Mouse (Mus musculus) erythroblast, embryonic 14.5 days (primary cell): ENCODE measurements around the gene Rpl13a. TPM values are rescaled to one million over a fixed set of nuclear protein-coding genes. Genes with fewer than 3 reads are reported as not detected.

Experiments used
- H3K27me3 ChIP-seq: 2 replicates; pipeline ENCODE4 v1.6.1; 2012; ENCODE audit warnings: inconsistent platforms; ENCODE audit not compliant: control insufficient read depth
- H3K36me3 ChIP-seq: 2 replicates; pipeline ENCODE4 v1.6.1; 2012; ENCODE audit warnings: mild to moderate bottlenecking, inconsistent platforms; ENCODE audit not compliant: control insufficient read depth
- H3K4me1 ChIP-seq: 2 replicates; pipeline ENCODE4 v1.6.1; 2012; ENCODE audit warnings: inconsistent platforms; ENCODE audit not compliant: control insufficient read depth
- H3K4me3 ChIP-seq: replicated peaks from 2 replicates; pipeline ENCODE3; 2012; ENCODE audit warnings: moderate library complexity, mild to moderate bottlenecking, inconsistent platforms
- H3K9me3 ChIP-seq: 2 replicates; pipeline ENCODE4 v1.6.1; 2012; ENCODE audit warnings: low read length, inconsistent platforms, mixed read lengths; ENCODE audit not compliant: control insufficient read depth
- GATA1 ChIP-seq: IDR thresholded peaks from 2 replicates; pipeline ENCODE4 v1.6.1; 2012; ENCODE audit warnings: low read length, inconsistent platforms, mixed read lengths
- TAL1 ChIP-seq: IDR thresholded peaks from 3 replicates; pipeline ENCODE4 v1.6.1; 2012; ENCODE audit warnings: low read length, inconsistent platforms, mixed read lengths
- polyA plus RNA-seq: library from polyadenylated mRNA; stranded (reverse); fragments of >175 nt; gene quantifications from 2 replicates; pipeline ENCODE4 v1.2.3, GENCODE M21; 2012

Gene Rpl13a
- polyA plus RNA-seq, 1 experiment = 438 TPM

DNA sequence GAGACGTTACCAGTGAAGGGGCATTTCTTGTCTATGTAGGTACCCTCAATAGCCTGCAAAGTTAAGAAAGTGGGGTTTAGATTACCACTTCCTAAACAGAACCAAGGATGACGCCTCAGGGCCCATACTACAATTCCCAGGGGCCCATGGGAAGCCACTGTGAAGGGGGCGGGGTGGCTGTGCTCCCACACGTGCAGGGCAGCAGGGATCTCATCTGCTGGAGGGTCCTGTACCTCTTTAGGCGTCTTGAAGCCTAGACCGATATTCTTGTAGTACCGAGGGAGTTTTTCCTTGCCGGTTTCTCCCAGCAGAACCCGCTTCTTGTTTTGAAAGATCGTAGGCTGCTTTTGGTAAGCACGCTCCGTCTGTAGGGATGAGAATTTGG lies 5.4 kb downstream of the Rpl13a start:
- H3K4me3 ChIP-seq = peak overlapping the region; percentile 78
- peaks cover 84% of the 10 kb centered on the region for H3K4me1 ChIP-seq
- no peak for TF ChIP-seq TAL1
- no peaks in the 10 kb centered on the region for H3K27me3 ChIP-seq
- H3K9me3 ChIP-seq = no peaks in the 10 kb centered on the region
- peaks cover 80% of the 10 kb centered on the region for H3K36me3 ChIP-seq

DNA sequence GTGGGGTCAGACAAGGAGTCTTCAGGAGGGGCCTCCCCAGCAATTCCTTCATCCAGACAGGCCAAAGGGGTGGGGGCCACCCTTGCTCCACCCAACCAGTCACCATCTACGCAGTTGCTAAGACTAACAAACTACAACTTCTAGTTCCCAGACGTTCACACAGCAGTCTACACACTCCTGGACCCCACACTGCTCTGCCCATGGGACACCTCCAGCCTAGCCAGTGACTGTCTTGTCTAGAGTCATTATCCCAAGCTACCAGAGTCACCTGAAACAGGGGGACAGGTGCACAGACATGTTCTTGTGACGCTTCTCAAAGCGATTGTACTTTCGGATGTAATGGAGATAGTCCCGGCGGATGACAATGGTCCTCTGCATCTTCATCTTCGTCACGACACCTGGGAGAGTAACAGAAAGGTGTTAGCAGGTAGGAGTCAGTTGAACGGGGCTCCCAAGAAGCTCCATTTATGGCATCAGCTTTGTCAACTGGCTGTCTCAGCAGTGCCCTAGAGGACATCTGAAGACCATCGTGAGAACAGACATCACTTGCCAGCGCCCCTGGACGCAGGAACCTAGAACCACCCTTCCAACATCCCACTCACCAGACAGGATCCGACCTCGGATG lies 5.9 kb downstream of the Rpl13a start:
- Histone ChIP-seq H3K4me3 (peak overlapping the region; percentile 78), H3K36me3 (peaks cover 79% of the 10 kb centered on the region), H3K9me3 (no peaks in the 10 kb centered on the region), H3K4me1 (peaks cover 84% of the 10 kb centered on the region), H3K27me3 (no peaks in the 10 kb centered on the region)
- TF ChIP-seq GATA1 = no peak
- no peak for TF ChIP-seq TAL1

DNA sequence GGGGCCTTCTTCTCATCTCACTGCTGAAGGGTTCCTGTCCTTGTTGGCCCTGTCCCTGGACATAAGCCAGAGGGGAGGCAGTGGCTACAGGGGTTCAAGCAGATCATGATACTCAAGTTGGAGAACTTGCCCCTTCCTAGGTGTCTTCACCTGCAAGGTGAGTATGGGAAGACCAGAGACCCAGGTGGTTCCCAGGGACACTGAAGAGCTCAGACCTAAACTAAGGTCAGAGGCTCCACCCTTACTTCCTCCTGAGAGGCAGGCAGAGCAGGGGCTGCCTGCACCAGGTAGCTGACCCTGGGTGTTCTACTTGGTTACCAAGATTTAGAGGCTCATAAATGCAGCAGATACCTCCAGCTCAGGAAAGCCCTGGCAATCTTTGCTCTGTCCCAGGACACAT lies 6.6 kb downstream of the Rpl13a start:
- Histone ChIP-seq H3K4me1 (peaks cover 79% of the 10 kb centered on the region), H3K4me3 (no peak overlapping the region), H3K9me3 (no peaks in the 10 kb centered on the region), H3K27me3 (no peaks in the 10 kb centered on the region), H3K36me3 (peaks cover 72% of the 10 kb centered on the region)
- TF ChIP-seq TAL1 (no peak), GATA1 (no peak)

DNA sequence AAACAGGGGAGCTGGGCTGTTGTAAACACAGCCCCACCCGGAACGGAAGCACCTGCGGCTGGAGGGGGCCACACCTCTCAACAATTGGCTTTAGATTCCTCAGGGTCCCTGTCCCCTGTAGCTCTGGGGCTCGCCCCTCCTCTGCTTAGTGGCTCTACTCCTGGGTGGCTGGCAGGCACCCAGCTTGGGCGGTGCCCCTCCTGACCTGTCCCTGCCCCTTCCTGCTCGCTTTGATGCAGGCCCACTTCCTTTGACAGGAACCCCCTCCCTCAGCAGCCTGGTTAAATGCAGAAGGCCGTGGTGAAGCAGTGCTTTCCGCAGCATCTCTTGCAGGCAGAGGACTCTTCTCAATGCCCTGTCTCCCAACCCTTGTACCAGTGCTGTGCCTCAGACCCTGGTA lies 7.2 kb downstream of the Rpl13a start:
- peaks cover 66% of the 10 kb centered on the region for H3K36me3 ChIP-seq
- no peak overlapping the region for H3K4me3 ChIP-seq
- TF ChIP-seq TAL1 = no peak
- TF ChIP-seq GATA1 = no peak
- H3K4me1 ChIP-seq = peaks cover 73% of the 10 kb centered on the region
- no peaks in the 10 kb centered on the region for H3K27me3 ChIP-seq
- H3K9me3 ChIP-seq = no peaks in the 10 kb centered on the region

DNA sequence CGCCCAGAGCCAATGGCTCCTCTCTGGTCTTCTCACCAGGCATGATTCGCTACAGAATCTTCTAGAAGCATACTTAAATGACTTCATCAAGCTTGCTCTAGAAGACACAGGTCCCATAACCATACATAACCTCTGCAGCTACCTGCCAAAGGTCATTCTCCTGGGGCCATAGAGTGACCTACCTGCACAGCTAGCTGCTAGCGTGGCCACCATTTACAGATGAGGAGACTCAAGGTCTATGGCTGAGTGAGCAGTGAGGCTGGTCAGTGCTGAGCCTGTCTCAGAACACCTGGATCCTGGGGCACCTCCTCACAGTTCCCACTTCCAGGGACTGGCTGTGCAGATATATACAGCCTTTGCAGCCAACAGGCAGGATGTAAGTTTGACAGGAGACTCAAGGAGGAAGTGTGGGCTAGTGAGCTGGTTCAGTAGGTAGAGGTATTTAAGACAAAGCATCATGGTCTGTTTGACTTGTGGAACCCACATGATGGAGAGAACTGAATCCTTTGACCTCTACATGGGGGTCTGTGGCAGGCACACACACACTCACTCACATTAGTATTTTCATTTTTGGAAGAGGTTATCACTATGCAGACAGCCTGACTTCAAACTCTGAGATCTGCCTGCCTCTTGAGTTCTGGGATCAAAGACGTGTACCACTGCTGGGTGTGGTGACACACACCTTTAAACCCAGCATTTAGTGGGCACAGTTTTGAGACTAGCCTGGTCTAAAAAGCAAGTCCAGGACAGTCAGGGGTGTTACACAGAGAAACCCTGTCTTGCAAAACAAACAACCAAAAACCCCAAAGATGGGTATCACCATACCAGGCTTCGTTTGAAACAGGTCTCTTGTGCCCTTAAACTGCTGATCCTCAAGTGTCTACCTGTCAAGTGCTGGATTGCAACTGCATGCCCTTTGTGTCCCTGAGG lies 8.5 kb downstream of the Rpl13a start:
- no peaks in the 10 kb centered on the region for H3K27me3 ChIP-seq
- H3K4me3 ChIP-seq = no peak overlapping the region
- peaks cover 63% of the 10 kb centered on the region for H3K4me1 ChIP-seq
- no peaks in the 10 kb centered on the region for H3K9me3 ChIP-seq
- H3K36me3 ChIP-seq = peaks cover 52% of the 10 kb centered on the region
- TF ChIP-seq TAL1 = no peak

DNA sequence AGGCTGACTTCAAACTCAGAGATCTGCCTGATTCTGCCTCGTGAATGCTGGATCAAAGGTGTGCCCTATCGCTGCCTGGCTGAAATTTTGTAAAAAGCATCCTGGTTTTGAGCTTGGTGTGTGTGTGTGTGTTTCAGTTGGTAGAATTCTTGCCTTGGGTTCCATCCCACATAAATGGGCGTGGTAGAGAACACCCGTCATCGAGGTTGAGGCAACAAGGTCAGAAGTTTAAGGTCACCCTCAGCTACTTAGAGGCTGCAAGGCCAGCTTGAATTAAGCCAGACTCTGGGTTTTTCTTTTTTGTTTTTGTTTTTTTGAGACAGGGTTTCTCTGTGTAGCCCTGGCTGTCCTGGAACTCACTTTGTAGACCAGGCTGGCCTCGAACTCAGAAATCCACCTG lies 10.2 kb downstream of the Rpl13a start:
- Histone ChIP-seq H3K9me3 (no peaks in the 10 kb centered on the region), H3K36me3 (peaks cover 48% of the 10 kb centered on the region), H3K27me3 (no peaks in the 10 kb centered on the region), H3K4me3 (no peak overlapping the region), H3K4me1 (peaks cover 56% of the 10 kb centered on the region)
- TF ChIP-seq TAL1 (no peak), GATA1 (no peak)

DNA sequence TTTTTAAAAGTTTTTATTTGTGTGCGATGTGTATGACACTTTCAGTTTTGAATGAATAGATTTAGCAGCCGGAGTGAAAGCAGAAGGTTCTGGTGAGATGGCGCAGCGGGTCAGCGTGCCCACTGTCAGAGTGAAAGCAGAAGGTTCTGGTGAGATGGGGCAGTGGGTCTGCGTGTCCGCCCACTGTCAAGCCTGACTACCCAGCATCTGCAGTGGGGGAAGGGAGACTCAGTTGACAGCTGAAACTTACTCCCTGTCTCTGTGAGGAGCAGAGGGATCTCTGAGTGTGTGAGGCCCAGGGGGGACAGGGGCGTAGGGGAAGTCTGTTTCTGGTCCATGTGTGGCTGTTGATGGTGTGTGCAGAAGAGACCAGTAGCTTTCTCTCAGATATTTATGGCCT lies 11.0 kb downstream of the Rpl13a start:
- peaks cover 56% of the 10 kb centered on the region for H3K4me1 ChIP-seq
- no peak for TF ChIP-seq TAL1
- no peak for TF ChIP-seq GATA1
- H3K36me3 ChIP-seq = peaks cover 40% of the 10 kb centered on the region
- no peaks in the 10 kb centered on the region for H3K27me3 ChIP-seq
- no peak overlapping the region for H3K4me3 ChIP-seq
- no peaks in the 10 kb centered on the region for H3K9me3 ChIP-seq

DNA sequence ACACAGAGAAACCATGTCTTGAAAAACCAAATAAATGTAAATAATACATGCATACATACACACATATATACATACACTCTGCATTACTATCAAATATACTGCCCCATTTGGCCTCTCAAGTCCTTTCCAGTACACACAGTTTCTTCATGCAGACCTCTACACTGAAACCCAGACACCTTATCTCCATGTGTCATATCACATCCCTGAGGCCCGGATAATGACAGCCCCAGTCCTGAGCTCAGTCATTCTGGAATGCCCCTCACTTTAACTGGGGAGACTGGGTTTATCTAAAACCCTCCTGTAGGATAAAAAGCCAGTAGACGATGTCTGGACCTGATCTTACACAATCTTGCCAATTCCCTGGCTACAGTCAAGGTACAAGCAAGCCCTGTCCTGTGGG lies 15.1 kb downstream of the Rpl13a start:
- TF ChIP-seq TAL1 (no peak), GATA1 (no peak)
- H3K27me3 ChIP-seq = no peaks in the 10 kb centered on the region
- H3K4me3 ChIP-seq = no peak overlapping the region
- H3K36me3 ChIP-seq = peaks cover 3% of the 10 kb centered on the region; the same call in 1 of the 2 replicates
- H3K4me1 ChIP-seq = peaks cover 37% of the 10 kb centered on the region
- no peaks in the 10 kb centered on the region for H3K9me3 ChIP-seq

DNA sequence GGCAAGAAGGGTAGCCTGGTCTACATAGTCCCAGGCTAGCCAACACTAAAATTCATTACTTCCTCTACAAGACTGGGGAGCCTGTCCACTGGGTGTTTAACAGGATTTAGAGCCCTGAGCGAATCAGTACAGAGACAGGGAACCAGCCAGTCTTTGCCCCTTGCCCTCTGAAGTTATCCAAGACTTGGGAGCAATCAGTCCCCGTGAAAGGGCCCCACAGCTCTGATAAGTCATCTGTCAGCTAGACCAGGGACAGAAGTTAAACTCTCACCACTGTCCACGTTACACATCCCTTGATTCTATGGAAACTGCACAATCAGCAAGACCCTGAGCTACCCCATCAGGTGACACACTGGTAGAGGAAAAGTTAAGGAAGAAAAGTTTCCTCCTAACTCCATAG lies 16.0 kb downstream of the Rpl13a start:
- Histone ChIP-seq H3K36me3 (no peaks in the 10 kb centered on the region), H3K9me3 (no peaks in the 10 kb centered on the region), H3K27me3 (no peaks in the 10 kb centered on the region), H3K4me3 (no peak overlapping the region), H3K4me1 (peaks cover 30% of the 10 kb centered on the region)
- TF ChIP-seq TAL1 = no peak
- no peak for TF ChIP-seq GATA1
